Mouse (Mus musculus) hindbrain, embryonic 12.5 days (tissue): ENCODE measurements around the gene Sdk2. TPM values are rescaled to one million over a fixed set of nuclear protein-coding genes. Genes with fewer than 3 reads are reported as not detected.

Source experiments
- ATAC-seq: fragments of 200-750 bp; cut with Nextera tagmentation; 2 replicates; pipeline ENCODE4 v1.8.0; 2017; ENCODE audit warnings: moderate TSS enrichment; ENCODE audit not compliant: low FRiP score
- H3K27ac ChIP-seq: fragments of 300-500 bp; sonication (generic); 2 replicates; pipeline ENCODE4 v1.5.1; 2016; ENCODE audit warnings: mild to moderate bottlenecking
- H3K27me3 ChIP-seq: fragments of 300-500 bp; sonication (generic); 2 replicates; pipeline ENCODE4 v1.6.1; 2016; ENCODE audit warnings: mild to moderate bottlenecking
- H3K36me3 ChIP-seq: fragments of 300-500 bp; sonication (generic); 2 replicates; pipeline ENCODE4 v1.6.1; 2016; ENCODE audit warnings: mild to moderate bottlenecking
- H3K4me1 ChIP-seq: fragments of 300-500 bp; sonication (generic); 2 replicates; pipeline ENCODE4 v1.6.1; 2016
- H3K4me2 ChIP-seq: fragments of 300-500 bp; sonication (generic); replicated peaks from 2 replicates; pipeline ENCODE4 v1.6.1; 2016; ENCODE audit warnings: mild to moderate bottlenecking
- H3K4me3 ChIP-seq: fragments of 300-500 bp; sonication (generic); 2 replicates; pipeline ENCODE4 v1.5.1; 2016; ENCODE audit warnings: mild to moderate bottlenecking
- H3K9ac ChIP-seq: fragments of 300-500 bp; sonication (generic); 2 replicates; pipeline ENCODE4 v1.6.1; 2016; ENCODE audit warnings: mild to moderate bottlenecking, moderate library complexity
- H3K9me3 ChIP-seq: fragments of 300-500 bp; sonication (generic); replicated peaks from 2 replicates; pipeline ENCODE4 v1.6.1; 2016; ENCODE audit warnings: mild to moderate bottlenecking
- WGBS: fragments of 180-500 bp; shearing (Covaris S2); methylation state at CpG from one replicate; pipeline ENCODE4 v1.1.7; 2016; 5-methylcytosine and 5-hydroxymethylcytosine counted together
- polyA plus RNA-seq: library from polyadenylated mRNA; unstranded; fragments of >200 nt; fragmentation: Nextera tagmentation; extraction: Ambion mirVana; gene quantifications from 2 replicates; pipeline ENCODE4 v1.2.1, GENCODE M21; 2016

Sdk2 gene
- polyA plus RNA-seq, 1 experiment from 2014 or later = 7.1 TPM

GRCm38 (mm10) chr11:113865627-113866026 lies 201.2 kb downstream of the Sdk2 start:
- 34% methylated on average over 8 of the region's 8 CpGs for WGBS

GRCm38 (mm10) chr11:113863408-113863807 lies 203.4 kb downstream of the Sdk2 start:
- Histone ChIP-seq H3K4me3 (no peak overlapping the region), H3K4me2 (no peak overlapping the region), H3K9me3 (no peaks in the 10 kb centered on the region), H3K27ac (no peak overlapping the region), H3K9ac (no peak overlapping the region), H3K27me3 (no peaks in the 10 kb centered on the region), H3K36me3 (no peaks in the 10 kb centered on the region), H3K4me1 (0 out of 2 replicates have a peak, but pooled peaks cover 2% of the 10 kb centered on the region)
- no peak for ATAC-seq
- 87% methylated on average over 5 of the region's 5 CpGs for WGBS

More at GRCm38 (mm10) chr11:113865627-113866026, 201.2 kb downstream of the Sdk2 start:
- Histone ChIP-seq H3K4me3 (no peak overlapping the region), H3K9me3 (no peaks in the 10 kb centered on the region), H3K9ac (no peak overlapping the region), H3K27ac (no peak overlapping the region), H3K36me3 (no peaks in the 10 kb centered on the region), H3K4me2 (no peak overlapping the region), H3K27me3 (no peaks in the 10 kb centered on the region), H3K4me1 (0 out of 2 replicates have a peak, but pooled peaks cover 2% of the 10 kb centered on the region)
- ATAC-seq = peak; percentile 73

DNA sequence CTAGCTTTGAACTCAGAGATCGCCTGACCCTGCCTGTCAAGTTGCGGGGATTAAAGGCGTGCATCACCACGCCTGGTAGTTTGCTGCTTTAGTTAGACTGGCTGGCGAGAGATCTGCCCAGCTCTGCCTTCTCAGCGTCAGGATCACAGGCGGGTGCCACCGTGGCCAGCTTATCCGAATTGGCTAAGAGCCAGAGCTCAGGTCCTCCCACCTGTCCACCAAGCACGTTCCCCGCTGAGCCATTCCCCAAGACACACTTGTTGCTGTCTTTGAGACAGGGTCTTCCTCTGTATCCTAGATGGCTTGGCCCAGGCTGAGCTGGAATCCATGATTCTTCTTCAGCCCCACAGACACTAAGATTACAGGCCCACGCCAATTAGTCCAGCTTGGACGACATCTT lies 211.2 kb downstream of the Sdk2 start:
- Histone ChIP-seq H3K27me3 (no peaks in the 10 kb centered on the region), H3K27ac (no peak overlapping the region), H3K9me3 (no peaks in the 10 kb centered on the region), H3K4me3 (no peak overlapping the region), H3K9ac (no peak overlapping the region), H3K4me1 (no peaks in the 10 kb centered on the region), H3K4me2 (no peak overlapping the region), H3K36me3 (0 out of 2 replicates have a peak, but pooled peaks cover 8% of the 10 kb centered on the region)
- no peak for ATAC-seq
- 86% methylated on average over 13 of the region's 13 CpGs for WGBS

- Histone ChIP-seq H3K9ac (no peak overlapping the region), H3K4me3 (no peak overlapping the region), H3K9me3 (no peaks in the 10 kb centered on the region), H3K4me1 (no peaks in the 10 kb centered on the region), H3K27ac (no peak overlapping the region), H3K27me3 (no peaks in the 10 kb centered on the region), H3K4me2 (no peak overlapping the region), H3K36me3 (0 out of 2 replicates have a peak, but pooled peaks cover 8% of the 10 kb centered on the region)
- ATAC-seq = no peak
- 86% methylated on average over 8 of the region's 8 CpGs for WGBS
These were observed 215.1 kb downstream of the Sdk2 start for GRCm38 (mm10) chr11:113851750-113852149.

DNA sequence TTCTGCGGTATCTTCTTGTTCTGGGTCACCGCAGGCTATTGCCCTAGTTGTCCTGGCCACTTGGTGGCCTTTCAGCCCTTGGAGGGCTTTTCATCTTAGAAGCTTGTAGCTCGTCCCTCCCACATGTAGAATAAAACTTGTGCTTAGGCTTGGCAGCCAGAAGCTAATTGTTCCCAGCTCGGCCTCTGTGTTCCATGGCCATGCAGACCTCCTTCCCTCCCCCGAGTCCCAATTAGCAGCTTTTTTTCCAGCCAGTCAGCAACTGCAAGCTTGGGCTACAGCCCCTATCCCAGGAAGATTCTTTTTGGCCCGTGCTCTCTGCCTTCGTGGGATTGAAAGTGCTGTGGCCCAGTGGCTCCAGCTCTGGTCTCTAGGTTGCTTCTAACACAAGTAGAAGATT lies 217.5 kb downstream of the Sdk2 start:
- no peak overlapping the region for H3K4me3 ChIP-seq
- no peaks in the 10 kb centered on the region for H3K9me3 ChIP-seq
- WGBS = 63% methylated on average over 7 of the region's 7 CpGs
- H3K4me2 ChIP-seq = no peak overlapping the region
- H3K4me1 ChIP-seq = no peaks in the 10 kb centered on the region
- 0 out of 2 replicates have a peak, but pooled peaks cover 4% of the 10 kb centered on the region for H3K36me3 ChIP-seq
- H3K27ac ChIP-seq = no peak overlapping the region
- no peak for ATAC-seq
- H3K9ac ChIP-seq = no peak overlapping the region
- H3K27me3 ChIP-seq = no peaks in the 10 kb centered on the region

GRCm38 (mm10) chr11:113843920-113844319 lies 222.9 kb downstream of the Sdk2 start:
- Histone ChIP-seq H3K27ac (no peak overlapping the region), H3K9me3 (no peaks in the 10 kb centered on the region), H3K27me3 (no peaks in the 10 kb centered on the region; the same call in 1 of the 2 replicates), H3K4me2 (no peak overlapping the region), H3K9ac (no peak overlapping the region), H3K4me1 (no peaks in the 10 kb centered on the region), H3K36me3 (peaks cover 8% of the 10 kb centered on the region), H3K4me3 (no peak overlapping the region)
- ATAC-seq = 0 out of 2 replicates have a peak, but pooled peaks have one; percentile 26
- 43% methylated on average over 6 of the region's 6 CpGs for WGBS

GRCm38 (mm10) chr11:113842879-113843278 lies 224.0 kb downstream of the Sdk2 start:
- Histone ChIP-seq H3K27ac (no peak overlapping the region), H3K27me3 (no peaks in the 10 kb centered on the region; the same call in 1 of the 2 replicates), H3K4me2 (no peak overlapping the region), H3K36me3 (peaks cover 8% of the 10 kb centered on the region), H3K9ac (no peak overlapping the region), H3K4me3 (no peak overlapping the region), H3K9me3 (no peaks in the 10 kb centered on the region), H3K4me1 (no peaks in the 10 kb centered on the region)
- WGBS = 94% methylated on average over 11 of the region's 11 CpGs
- no peak for ATAC-seq

- H3K27ac ChIP-seq = no peak overlapping the region
- H3K9ac ChIP-seq = no peak overlapping the region
- H3K4me3 ChIP-seq = no peak overlapping the region
- peaks cover 16% of the 10 kb centered on the region for H3K4me1 ChIP-seq
- no peaks in the 10 kb centered on the region for H3K9me3 ChIP-seq
- peaks cover 6% of the 10 kb centered on the region; the same call in 1 of the 2 replicates for H3K27me3 ChIP-seq
- no peak for ATAC-seq
- peaks cover 11% of the 10 kb centered on the region for H3K36me3 ChIP-seq
- WGBS = 90% methylated on average over 6 of the region's 6 CpGs
- H3K4me2 ChIP-seq = no peak overlapping the region
These were observed 235.2 kb downstream of the Sdk2 start for GRCm38 (mm10) chr11:113831608-113832007.

- Histone ChIP-seq H3K4me1 (peaks cover 11% of the 10 kb centered on the region), H3K9me3 (no peaks in the 10 kb centered on the region), H3K4me2 (peak overlapping the region; percentile 37), H3K4me3 (no peak overlapping the region), H3K27me3 (peaks cover 6% of the 10 kb centered on the region; the same call in 1 of the 2 replicates), H3K27ac (peak overlapping the region; percentile 66), H3K36me3 (peaks cover 11% of the 10 kb centered on the region), H3K9ac (no peak overlapping the region)
- 34% methylated on average over 24 of the region's 24 CpGs for WGBS
- ATAC-seq = peak; percentile 80
These were observed 238.7 kb downstream of the Sdk2 start for GRCm38 (mm10) chr11:113828081-113828554.

GRCm38 (mm10) chr11:113820005-113820404 lies 246.8 kb downstream of the Sdk2 start:
- no peak overlapping the region for H3K4me3 ChIP-seq
- H3K27ac ChIP-seq = no peak overlapping the region
- H3K4me1 ChIP-seq = no peaks in the 10 kb centered on the region
- no peak overlapping the region for H3K9ac ChIP-seq
- no peaks in the 10 kb centered on the region for H3K27me3 ChIP-seq
- no peak overlapping the region for H3K4me2 ChIP-seq
- no peaks in the 10 kb centered on the region for H3K9me3 ChIP-seq
- 84% methylated on average over 10 of the region's 10 CpGs for WGBS
- ATAC-seq = no peak
- peaks cover 6% of the 10 kb centered on the region; the same call in 1 of the 2 replicates for H3K36me3 ChIP-seq

GRCm38 (mm10) chr11:113819001-113819400 lies 247.8 kb downstream of the Sdk2 start:
- Histone ChIP-seq H3K27me3 (no peaks in the 10 kb centered on the region), H3K4me2 (no peak overlapping the region), H3K4me3 (no peak overlapping the region), H3K9ac (no peak overlapping the region), H3K4me1 (no peaks in the 10 kb centered on the region), H3K36me3 (peaks cover 6% of the 10 kb centered on the region; the same call in 1 of the 2 replicates), H3K27ac (no peak overlapping the region), H3K9me3 (no peaks in the 10 kb centered on the region)
- no peak for ATAC-seq
- 26% methylated on average over 1 of the region's 1 CpGs for WGBS

DNA sequence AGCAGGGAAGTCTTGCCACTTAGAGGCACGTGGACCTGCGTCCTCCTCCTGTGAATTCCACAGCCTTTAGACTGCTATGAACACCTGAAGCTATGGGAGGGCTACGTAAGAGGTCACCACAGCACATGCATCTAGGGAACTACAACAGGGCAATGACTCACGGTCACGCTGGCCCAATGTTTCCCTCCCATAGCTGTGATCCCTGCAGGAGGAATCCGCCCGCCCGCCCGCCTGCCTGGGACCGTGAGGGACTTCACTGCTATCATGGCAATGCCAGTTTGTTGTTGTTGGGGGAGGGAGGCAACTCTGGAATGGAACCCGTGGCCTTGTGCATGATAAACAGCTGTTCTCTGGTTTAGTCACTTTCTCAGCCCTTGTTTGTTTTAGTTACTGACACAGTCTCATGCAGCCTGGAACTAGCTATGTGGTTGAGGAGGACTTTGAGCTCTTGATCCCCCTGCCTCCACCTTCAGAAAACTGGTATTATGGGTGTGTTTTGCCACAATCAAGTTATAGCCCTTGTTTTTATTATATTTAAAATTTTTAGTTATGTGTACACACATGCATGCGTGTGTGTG lies 249.8 kb downstream of the Sdk2 start:
- Histone ChIP-seq H3K9ac (no peak overlapping the region), H3K4me1 (no peaks in the 10 kb centered on the region), H3K36me3 (peaks cover 2% of the 10 kb centered on the region; the same call in 1 of the 2 replicates), H3K4me3 (no peak overlapping the region), H3K4me2 (no peak overlapping the region), H3K27ac (no peak overlapping the region), H3K9me3 (no peaks in the 10 kb centered on the region), H3K27me3 (no peaks in the 10 kb centered on the region)
- WGBS = 69% methylated on average over 12 of the region's 12 CpGs
- no peak for ATAC-seq

GRCm38 (mm10) chr11:113816439-113816838 lies 250.4 kb downstream of the Sdk2 start:
- H3K9ac ChIP-seq = no peak overlapping the region
- H3K9me3 ChIP-seq = no peaks in the 10 kb centered on the region
- no peak overlapping the region for H3K27ac ChIP-seq
- H3K4me2 ChIP-seq = no peak overlapping the region
- no peaks in the 10 kb centered on the region for H3K36me3 ChIP-seq
- 88% methylated on average over 4 of the region's 4 CpGs for WGBS
- ATAC-seq = no peak
- H3K27me3 ChIP-seq = no peaks in the 10 kb centered on the region
- no peaks in the 10 kb centered on the region for H3K4me1 ChIP-seq
- H3K4me3 ChIP-seq = no peak overlapping the region
